Mouse (Mus musculus) ES-E14 (cell line): Measurements from ENCODE around the gene Gm17617.

Experiments used
- CHD2 ChIP-seq: IDR thresholded peaks from 2 replicates; pipeline ENCODE4 v1.6.1; 2014; ENCODE audit warnings: mild to moderate bottlenecking, low read depth, low read length, inconsistent platforms
- MAFK ChIP-seq: IDR thresholded peaks from 2 replicates; pipeline ENCODE4 v1.6.1; 2014; ENCODE audit warnings: mild to moderate bottlenecking, low read depth, low read length, inconsistent platforms; ENCODE audit not compliant: insufficient read depth
- ZC3H11A ChIP-seq: IDR thresholded peaks from 2 replicates; pipeline ENCODE4 v1.6.1; 2012; ENCODE audit warnings: low read depth, mild to moderate bottlenecking, inconsistent platforms, low read length, borderline replicate concordance

DNA sequence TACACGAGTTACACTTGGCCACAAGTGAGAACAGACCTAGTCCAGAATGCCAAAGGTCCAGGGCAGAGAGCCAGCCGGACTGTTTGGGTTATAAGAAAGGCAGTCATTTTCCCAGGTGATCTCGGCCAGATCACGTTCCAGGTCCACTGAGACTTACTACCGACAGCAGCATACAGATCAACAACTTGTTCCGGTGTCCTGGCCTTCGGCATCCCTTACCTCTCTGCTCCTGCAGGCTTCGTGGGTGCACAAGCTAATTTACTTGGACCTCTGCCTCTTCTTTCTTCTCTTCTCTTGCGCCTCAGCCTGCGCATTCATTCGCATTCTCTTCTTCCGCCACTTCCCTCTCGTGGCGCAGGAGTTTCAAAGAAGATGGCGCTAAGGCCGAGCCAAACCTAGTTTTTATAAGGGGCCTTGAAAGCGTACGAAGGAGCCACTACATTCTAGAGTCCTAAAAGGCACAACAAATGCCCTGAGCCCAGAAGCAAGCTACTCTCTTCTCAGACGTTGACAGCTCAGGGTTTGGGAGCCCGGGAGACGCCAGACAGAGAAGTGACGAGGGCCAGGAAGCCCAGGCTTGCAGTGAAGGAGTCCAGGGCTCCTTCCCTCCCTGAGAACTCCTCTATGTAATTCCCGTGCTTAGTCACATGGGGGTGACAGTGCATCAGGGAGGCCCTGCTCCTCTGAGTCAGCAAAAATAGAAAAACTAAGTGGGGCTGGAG, 49.0 kb upstream of the Gm17617 start:
- TF ChIP-seq CHD2 (no peak), ZC3H11A (no peak), MAFK (peak; percentile 99)
